Mouse (Mus musculus) midbrain, embryonic 15.5 days (tissue): ENCODE data around the gene Fam227b. TPM values are rescaled to one million over a fixed set of nuclear protein-coding genes. Genes with fewer than 3 reads are reported as not detected.

Experiments used
- ATAC-seq: fragments of 200-750 bp; cut with Nextera tagmentation; replicated peaks from 2 replicates; pipeline ENCODE4 v1.8.0; 2017; ENCODE audit warnings: moderate TSS enrichment
- H3K27ac ChIP-seq: fragments of 300-500 bp; sonication (generic); 2 replicates; pipeline ENCODE4 v1.5.1; 2015; ENCODE audit warnings: mild to moderate bottlenecking, inconsistent platforms
- H3K27me3 ChIP-seq: fragments of 300-500 bp; sonication (generic); replicated peaks from 2 replicates; pipeline ENCODE4 v1.6.1; 2015; ENCODE audit warnings: inconsistent platforms
- H3K36me3 ChIP-seq: fragments of 300-500 bp; sonication (generic); replicated peaks from 2 replicates; pipeline ENCODE4 v1.6.1; 2015; ENCODE audit warnings: inconsistent platforms
- H3K4me1 ChIP-seq: fragments of 300-500 bp; sonication (generic); 2 replicates; pipeline ENCODE4 v1.6.1; 2015; ENCODE audit warnings: inconsistent platforms
- H3K4me2 ChIP-seq: fragments of 300-500 bp; sonication (generic); 2 replicates; pipeline ENCODE4 v1.6.1; 2015; ENCODE audit warnings: inconsistent platforms, mild to moderate bottlenecking, moderate library complexity
- H3K4me3 ChIP-seq: fragments of 300-500 bp; sonication (generic); 2 replicates; pipeline ENCODE4 v1.5.1; 2015; ENCODE audit warnings: mild to moderate bottlenecking, inconsistent platforms
- H3K9ac ChIP-seq: fragments of 300-500 bp; sonication (generic); 2 replicates; pipeline ENCODE4 v1.6.1; 2015; ENCODE audit warnings: mild to moderate bottlenecking, inconsistent platforms
- H3K9me3 ChIP-seq: fragments of 300-500 bp; sonication (generic); 2 replicates; pipeline ENCODE4 v1.6.1; 2016; ENCODE audit warnings: inconsistent platforms
- WGBS: fragments of 180-500 bp; shearing (Covaris S2); methylation state at CpG from one replicate; pipeline ENCODE4 v1.1.7; 2015; ENCODE audit warnings: mixed read lengths; 5-methylcytosine and 5-hydroxymethylcytosine counted together
- polyA plus RNA-seq: library from polyadenylated mRNA; unstranded; fragments of >200 nt; fragmentation: Nextera tagmentation; extraction: Ambion mirVana; gene quantifications from 2 replicates; pipeline ENCODE4 v1.2.1, GENCODE M21; 2015

Fam227b gene
- polyA plus RNA-seq, 1 experiment from 2014 or later, result not detected

DNA sequence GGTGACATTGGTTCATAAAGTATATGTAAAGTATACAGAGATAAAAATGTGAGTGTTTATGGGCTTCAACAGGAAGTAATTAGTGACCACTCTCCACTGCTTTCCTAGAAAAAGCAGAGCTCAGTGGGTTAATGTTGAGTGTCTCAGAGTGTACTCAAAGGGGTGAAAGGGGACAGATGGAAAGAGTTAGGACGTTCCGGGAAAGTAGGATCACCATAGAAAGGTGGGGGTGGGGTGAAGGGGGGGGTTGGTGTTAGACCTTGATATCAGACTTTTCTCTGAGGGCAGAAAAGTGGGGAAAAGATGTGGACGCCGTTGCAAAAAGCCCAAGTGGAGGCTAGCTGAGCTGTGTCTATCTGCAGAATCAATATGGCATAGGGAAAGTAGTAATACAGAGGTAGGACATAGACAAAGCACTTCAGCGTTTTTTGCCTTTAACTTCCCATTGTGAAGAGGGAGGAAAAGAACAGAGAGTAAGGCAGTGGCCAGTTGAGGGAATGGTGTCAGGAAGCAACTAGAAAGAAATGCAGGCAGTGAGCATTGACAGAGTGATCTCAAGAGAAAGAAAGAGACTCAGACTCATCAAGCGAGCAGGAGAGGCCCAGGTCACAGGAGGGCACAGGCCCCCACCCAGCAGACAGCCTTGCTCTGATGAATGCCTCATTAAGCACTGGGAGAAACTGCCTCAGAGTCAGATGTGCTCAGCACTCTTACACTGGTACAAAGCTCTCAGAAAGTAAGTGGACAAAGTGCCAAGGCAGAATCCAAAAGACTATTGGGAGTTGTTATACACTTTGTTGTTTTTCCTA, 98.9 kb downstream of the Fam227b start:
- Histone ChIP-seq H3K9ac (no peak overlapping the region), H3K4me3 (no peak overlapping the region), H3K4me1 (no peaks in the 10 kb centered on the region), H3K27me3 (no peaks in the 10 kb centered on the region), H3K36me3 (no peaks in the 10 kb centered on the region), H3K4me2 (no peak overlapping the region), H3K27ac (no peak overlapping the region), H3K9me3 (no peaks in the 10 kb centered on the region)
- WGBS, result 55% methylated on average over 6 of the region's 6 CpGs
- no peak for ATAC-seq

DNA sequence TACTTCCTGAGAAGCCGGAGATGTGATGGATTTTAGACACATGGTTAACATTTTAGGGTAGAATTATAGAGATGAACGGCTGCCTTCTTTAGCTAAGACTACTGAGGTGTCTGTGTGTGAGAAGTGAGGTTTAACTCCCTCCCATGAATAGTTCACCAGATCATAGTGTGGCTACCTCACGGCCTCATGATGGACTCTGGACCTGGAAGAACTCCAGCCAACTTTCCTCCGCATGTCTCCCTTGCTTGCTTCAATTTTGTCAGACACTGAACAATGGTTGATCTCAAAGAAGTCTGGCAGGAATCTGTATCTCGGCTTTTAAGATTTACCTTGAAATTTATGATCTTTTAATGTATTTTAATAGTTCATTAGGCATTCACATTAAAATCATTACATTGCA, 106.2 kb downstream of the Fam227b start:
- Histone ChIP-seq H3K36me3 (no peaks in the 10 kb centered on the region), H3K27ac (no peak overlapping the region), H3K4me1 (no peaks in the 10 kb centered on the region), H3K4me2 (no peak overlapping the region), H3K4me3 (no peak overlapping the region), H3K9ac (no peak overlapping the region), H3K27me3 (no peaks in the 10 kb centered on the region), H3K9me3 (no peaks in the 10 kb centered on the region)
- ATAC-seq, result no peak
- whole genome bisulfite sequencing, result 94% methylated on average over 5 of the region's 5 CpGs

DNA sequence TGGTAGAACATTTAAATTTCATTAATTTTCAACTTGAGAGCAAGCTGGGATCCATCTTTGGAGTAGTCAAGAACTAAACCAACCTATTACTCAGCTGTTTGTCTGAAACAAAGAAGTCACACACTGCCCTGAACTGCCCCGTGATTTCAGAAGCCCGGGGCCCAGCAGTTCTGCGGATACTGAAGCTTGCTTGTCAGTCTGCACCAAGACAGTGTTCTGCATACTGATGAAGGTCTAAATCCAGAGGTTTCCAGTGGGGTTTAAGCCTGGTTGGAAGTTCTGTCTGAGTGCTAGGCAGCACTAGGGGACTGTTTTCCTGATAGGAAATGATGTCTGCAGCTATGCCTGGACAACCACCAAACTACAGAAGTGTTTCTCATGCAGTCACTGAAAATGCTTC, 109.1 kb downstream of the Fam227b start:
- H3K4me2 ChIP-seq, result no peak overlapping the region
- no peak overlapping the region for H3K4me3 ChIP-seq
- H3K27ac ChIP-seq, result no peak overlapping the region
- no peak overlapping the region for H3K9ac ChIP-seq
- no peaks in the 10 kb centered on the region for H3K36me3 ChIP-seq
- no peaks in the 10 kb centered on the region for H3K27me3 ChIP-seq
- no peaks in the 10 kb centered on the region for H3K9me3 ChIP-seq
- no peaks in the 10 kb centered on the region for H3K4me1 ChIP-seq
- 35% methylated on average over 3 of the region's 3 CpGs for WGBS
- ATAC-seq, result no peak

DNA sequence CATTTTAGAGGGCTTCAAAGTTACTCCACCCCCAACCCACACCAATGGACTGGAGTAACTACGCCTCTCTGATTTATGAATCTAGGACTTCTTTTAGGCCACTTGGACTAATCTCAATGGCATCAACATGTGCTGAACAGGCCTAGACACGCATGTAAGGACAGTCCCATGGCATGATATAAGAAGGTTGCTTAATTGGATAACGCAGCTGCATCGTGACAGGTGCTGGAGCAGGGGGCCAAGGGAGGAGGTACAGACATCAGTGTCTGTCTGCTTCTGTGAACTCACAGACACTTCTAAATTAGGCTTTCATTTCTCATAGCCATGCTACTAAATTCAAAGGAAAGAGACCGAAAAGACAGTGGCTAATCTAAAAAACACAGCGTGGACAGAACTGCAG, 110.6 kb downstream of the Fam227b start:
- no peak overlapping the region for H3K9ac ChIP-seq
- WGBS, result 91% methylated on average over 6 of the region's 6 CpGs
- no peaks in the 10 kb centered on the region for H3K9me3 ChIP-seq
- H3K36me3 ChIP-seq, result no peaks in the 10 kb centered on the region
- H3K27ac ChIP-seq, result no peak overlapping the region
- H3K27me3 ChIP-seq, result no peaks in the 10 kb centered on the region
- H3K4me2 ChIP-seq, result no peak overlapping the region
- no peak for ATAC-seq
- no peak overlapping the region for H3K4me3 ChIP-seq
- H3K4me1 ChIP-seq, result no peaks in the 10 kb centered on the region

DNA sequence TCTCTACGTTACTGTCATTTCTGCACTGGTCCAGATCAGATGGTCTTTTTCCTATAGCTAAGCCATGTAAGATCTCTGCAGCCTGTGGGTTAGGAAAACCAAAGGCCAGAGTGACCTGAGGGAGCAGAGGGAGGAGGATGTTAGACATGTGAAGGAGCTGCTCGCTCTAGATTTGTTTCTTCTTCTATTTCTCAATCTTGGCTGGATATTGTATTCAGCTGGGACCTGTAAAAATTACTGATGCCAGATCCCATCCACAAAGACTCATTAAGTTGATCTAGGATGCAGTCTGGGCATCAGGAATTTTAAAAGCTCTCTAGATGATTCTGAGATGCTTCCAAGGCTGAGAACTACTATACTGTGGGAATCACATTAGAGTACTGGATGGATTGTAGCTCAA, 111.2 kb downstream of the Fam227b start:
- H3K27ac ChIP-seq, result no peak overlapping the region
- H3K4me1 ChIP-seq, result no peaks in the 10 kb centered on the region
- H3K27me3 ChIP-seq, result no peaks in the 10 kb centered on the region
- no peak overlapping the region for H3K9ac ChIP-seq
- H3K36me3 ChIP-seq, result no peaks in the 10 kb centered on the region
- no peak overlapping the region for H3K4me3 ChIP-seq
- 87% methylated on average over 2 of the region's 2 CpGs for WGBS
- H3K9me3 ChIP-seq, result no peaks in the 10 kb centered on the region
- H3K4me2 ChIP-seq, result no peak overlapping the region
- ATAC-seq, result no peak

DNA sequence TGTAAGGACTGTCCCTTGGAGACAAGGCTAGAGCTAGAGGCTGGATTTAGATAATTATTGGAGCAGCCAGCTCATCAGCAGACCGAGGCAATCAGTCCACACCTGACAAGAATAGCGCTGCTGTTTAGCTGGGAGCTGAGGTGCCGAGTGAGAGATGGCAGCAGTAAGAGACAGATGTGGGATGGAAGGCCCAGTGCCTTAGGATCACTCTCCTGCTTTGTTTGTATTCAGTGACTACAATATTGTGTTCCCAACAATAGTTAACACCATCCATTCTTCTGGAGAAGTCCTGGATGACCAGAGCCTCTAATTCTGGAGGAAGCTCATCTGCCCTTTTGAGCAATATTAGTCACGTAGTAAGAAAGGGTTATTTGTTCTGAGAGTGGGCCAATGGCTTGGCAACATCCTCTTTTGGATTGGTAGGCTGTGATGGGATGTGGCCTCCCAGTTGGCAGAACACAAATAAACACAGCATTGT, 112.4 kb downstream of the Fam227b start:
- WGBS, result 84% methylated on average over 4 of the region's 4 CpGs
- ATAC-seq, result no peak
- no peak overlapping the region for H3K4me2 ChIP-seq
- H3K27me3 ChIP-seq, result no peaks in the 10 kb centered on the region
- H3K4me3 ChIP-seq, result no peak overlapping the region
- no peak overlapping the region for H3K27ac ChIP-seq
- no peak overlapping the region for H3K9ac ChIP-seq
- H3K4me1 ChIP-seq, result no peaks in the 10 kb centered on the region
- no peaks in the 10 kb centered on the region for H3K9me3 ChIP-seq
- H3K36me3 ChIP-seq, result no peaks in the 10 kb centered on the region

DNA sequence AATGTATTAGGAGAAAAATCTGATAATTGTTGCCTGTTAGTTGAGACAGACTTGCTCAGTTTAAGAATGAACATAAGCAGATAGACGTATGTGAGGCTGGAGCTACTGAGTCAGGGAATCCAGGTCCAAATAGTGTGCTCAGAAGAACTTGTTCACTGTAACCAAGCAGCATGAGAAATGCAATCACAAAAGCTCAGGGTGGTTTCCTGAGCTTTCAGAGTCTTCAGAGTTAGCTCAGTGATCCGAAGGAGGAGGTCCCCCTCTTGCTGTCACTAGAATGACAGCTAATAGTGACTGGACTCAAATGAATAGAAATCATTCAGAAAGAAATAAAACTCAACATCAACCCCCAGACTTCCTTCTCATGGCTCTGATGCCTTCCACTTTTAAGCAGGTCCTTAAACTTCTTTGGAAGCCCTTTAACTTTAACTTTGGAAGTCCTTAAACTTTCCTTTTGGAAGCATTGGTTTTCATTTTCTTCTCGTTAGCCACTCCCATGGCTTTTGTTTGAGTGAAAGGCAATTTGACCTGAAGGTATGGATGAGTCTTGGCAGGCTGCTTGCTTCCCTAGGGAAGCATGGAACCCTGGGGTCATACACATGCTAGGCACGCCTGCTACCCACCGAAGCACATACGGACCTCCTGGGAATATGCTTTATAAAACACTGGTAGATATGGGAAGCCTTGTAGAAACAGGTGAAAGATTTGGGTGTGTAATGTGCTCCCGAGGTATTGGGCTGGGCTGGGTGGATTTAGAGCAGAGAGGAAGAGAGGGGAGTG, 113.4 kb downstream of the Fam227b start:
- Histone ChIP-seq H3K27me3 (no peaks in the 10 kb centered on the region), H3K9ac (no peak overlapping the region), H3K27ac (no peak overlapping the region), H3K4me3 (no peak overlapping the region), H3K9me3 (no peaks in the 10 kb centered on the region), H3K4me1 (no peaks in the 10 kb centered on the region), H3K36me3 (no peaks in the 10 kb centered on the region), H3K4me2 (no peak overlapping the region)
- ATAC-seq, result no peak
- WGBS, result 64% methylated on average over 7 of the region's 7 CpGs

DNA sequence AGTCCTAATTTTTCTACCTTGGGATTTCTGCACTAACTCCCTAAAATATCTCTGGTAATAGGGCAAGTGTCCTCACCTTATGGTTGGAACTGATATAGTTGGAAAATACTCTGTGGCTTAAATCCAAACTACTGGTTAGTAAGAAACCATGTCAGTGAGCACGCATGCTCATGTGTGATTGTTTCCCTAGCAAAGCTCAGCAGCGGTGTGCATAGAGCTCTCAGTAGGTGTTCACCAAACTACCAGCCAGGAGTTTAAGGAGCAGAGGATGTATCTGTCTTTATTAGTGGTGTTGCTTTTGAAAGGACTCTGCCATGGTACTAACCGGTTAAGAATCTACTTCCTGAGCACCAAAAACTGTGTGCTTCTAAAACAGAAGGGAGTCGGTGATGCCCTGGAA, 115.7 kb downstream of the Fam227b start:
- Histone ChIP-seq H3K9ac (no peak overlapping the region), H3K4me2 (no peak overlapping the region), H3K27ac (no peak overlapping the region), H3K9me3 (no peaks in the 10 kb centered on the region), H3K4me3 (no peak overlapping the region), H3K36me3 (no peaks in the 10 kb centered on the region), H3K4me1 (no peaks in the 10 kb centered on the region), H3K27me3 (no peaks in the 10 kb centered on the region)
- ATAC-seq, result no peak
- 88% methylated on average over 4 of the region's 4 CpGs for WGBS

DNA sequence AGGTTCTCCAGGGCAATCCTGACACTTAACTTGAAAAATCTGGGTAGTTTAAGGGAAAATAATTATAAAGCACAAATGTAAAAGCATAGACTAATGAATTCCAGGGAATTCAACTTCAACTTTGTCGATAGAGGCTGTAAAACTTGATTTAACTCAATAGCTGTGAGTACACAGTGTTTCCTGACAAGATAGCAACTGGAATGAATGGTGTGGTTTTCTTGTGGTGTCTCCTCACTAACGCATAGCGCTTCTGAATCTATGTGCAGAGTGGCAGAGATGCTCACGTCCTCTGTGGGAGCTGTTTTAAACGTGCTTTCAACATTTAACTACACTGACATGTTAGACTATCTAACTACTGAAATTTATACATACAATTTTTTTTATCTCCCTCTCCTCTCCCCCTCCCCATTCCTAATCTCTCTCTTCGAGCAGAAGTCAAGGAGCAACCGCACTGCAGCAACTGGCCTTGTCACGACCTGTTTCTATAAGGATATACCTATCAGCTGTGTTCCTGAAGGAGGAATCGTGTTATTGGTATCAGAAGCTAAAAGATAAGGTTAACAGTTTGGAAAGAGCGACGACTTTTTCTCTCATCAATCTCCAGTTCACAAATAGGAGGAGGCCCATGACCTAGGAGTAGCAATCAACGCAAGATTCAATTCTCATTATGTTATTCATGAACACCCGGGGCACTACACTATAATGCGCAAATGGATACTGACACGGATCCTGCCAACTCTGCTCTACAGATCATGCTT, 116.6 kb downstream of the Fam227b start:
- no peak overlapping the region for H3K27ac ChIP-seq
- H3K9ac ChIP-seq, result no peak overlapping the region
- no peaks in the 10 kb centered on the region for H3K27me3 ChIP-seq
- no peak overlapping the region for H3K4me3 ChIP-seq
- no peaks in the 10 kb centered on the region for H3K9me3 ChIP-seq
- H3K4me1 ChIP-seq, result no peaks in the 10 kb centered on the region
- H3K4me2 ChIP-seq, result no peak overlapping the region
- WGBS, result 85% methylated on average over 15 of the region's 15 CpGs
- H3K36me3 ChIP-seq, result no peaks in the 10 kb centered on the region
- no peak for ATAC-seq

DNA sequence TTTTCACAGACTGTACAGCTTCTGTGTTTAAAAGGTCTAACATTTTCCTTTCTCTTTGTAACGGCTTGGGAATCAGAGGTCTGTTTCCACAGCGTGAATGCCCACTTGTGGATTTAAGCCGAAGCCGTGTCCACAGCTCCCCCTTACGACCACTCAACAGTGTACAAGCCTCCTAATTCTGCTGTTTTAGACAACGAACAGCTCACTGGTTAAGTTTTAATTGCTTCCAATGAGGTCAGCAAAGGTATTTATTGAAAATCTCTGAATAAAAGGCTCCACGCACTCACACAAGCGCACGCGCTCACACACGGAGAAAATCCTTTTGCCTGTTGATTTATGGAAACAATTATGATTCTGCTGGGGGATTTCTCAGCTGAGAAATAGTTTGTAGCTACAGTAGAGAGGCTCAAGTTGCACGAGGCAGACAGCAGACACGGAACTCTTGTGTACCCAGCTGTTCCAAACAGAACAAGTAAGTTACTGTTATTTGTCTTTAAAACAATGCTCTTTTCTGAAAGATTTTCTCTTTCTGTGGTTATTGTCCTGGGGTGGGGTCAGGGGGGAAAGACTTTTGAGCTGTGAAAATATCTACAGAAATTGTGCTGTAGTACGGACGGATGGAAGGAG, 117.3 kb downstream of the Fam227b start, which contains the start of gene Fgf7:
Gene Fgf7, plus strand, starts transcription at position 280 of the 627 bp plus-strand sequence.
- peak; percentile 52; the same call in 1 of the 2 replicates for ATAC-seq
- Histone ChIP-seq H3K4me3 (no peak within 1 kb of the TSS), H3K9me3 (no peaks in the 10 kb centered on the region), H3K36me3 (no peaks in the 10 kb centered on the region), H3K27ac (no peak within 1 kb of the TSS), H3K4me2 (no peak within 1 kb of the TSS), H3K4me1 (no peaks in the 10 kb centered on the region), H3K9ac (no peak within 1 kb of the TSS), H3K27me3 (no peaks in the 10 kb centered on the region)
- 53% methylated on average over 15 of the region's 15 CpGs for WGBS

DNA sequence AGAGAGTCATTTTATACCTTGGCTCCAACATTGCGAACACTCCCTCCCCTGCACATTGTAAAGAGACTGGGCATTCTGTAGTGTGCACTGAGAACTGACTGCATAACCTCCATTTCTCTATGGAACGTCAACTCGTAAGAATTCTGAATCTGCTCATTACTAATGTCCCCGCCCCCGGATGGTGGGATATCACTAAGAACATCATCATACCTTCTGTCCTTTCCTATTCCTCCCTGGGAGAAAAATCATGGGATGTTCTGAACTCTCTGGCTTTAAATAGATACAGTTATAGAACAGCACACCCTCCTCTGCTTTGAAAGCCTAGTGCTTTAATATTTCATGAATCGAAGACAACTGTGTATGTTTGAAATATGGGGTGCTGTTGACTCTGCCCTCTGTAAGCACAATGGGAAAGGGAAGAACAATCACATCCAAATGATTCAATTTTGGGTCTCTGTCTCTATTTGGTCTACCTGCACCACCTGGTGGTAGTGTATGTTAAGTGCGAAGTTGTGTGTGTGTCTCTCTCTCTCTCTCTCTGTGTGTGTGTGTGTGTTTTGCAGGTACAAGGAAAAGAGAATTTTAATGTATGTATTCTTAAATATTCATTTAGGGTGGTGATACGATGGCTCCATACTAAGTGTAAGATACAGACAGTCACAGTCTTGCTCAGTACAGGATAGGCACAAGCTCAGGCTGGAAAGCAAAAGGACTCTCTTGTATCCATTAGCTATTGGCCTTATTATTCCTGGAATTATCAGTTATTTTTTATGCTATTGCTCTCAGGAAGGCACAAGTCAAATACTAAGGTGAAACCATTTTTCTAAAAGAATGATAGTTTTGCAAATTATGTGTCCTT, 118.5 kb downstream of the Fam227b start:
- H3K36me3 ChIP-seq, result no peaks in the 10 kb centered on the region
- WGBS, result 79% methylated on average over 8 of the region's 8 CpGs
- H3K27ac ChIP-seq, result no peak overlapping the region
- no peak overlapping the region for H3K4me2 ChIP-seq
- no peaks in the 10 kb centered on the region for H3K4me1 ChIP-seq
- H3K27me3 ChIP-seq, result no peaks in the 10 kb centered on the region
- no peaks in the 10 kb centered on the region for H3K9me3 ChIP-seq
- H3K4me3 ChIP-seq, result no peak overlapping the region
- peak; percentile 75 for ATAC-seq
- no peak overlapping the region for H3K9ac ChIP-seq
